Mouse (Mus musculus): ENCODE results near the gene Nkd2.

Nkd2 gene

DNA sequence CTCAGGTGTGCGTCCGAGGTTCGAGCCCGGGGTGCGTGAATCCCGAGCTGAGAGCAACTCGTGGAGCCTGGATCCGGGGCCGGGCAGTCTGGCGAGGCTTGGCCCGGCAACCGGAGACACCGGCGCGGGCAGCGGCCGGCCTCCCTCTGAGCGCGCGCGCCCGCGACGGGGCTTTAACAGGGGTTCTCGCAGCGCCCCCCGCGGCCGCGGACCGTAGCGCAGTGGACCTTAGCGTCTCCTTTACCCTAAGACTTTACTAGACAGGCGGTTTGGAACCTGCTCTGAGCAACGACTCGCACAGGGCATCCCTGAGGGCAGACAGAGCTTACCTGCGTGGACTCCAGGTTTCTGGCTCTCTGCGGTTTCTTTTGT, at the start of gene Nkd2:
Nkd2 (minus strand) TSS at position 167 of the 372 bp plus-strand sequence.
- DNase-seq (ENCODE audit: low spot score), result peak; percentile 78

DNA sequence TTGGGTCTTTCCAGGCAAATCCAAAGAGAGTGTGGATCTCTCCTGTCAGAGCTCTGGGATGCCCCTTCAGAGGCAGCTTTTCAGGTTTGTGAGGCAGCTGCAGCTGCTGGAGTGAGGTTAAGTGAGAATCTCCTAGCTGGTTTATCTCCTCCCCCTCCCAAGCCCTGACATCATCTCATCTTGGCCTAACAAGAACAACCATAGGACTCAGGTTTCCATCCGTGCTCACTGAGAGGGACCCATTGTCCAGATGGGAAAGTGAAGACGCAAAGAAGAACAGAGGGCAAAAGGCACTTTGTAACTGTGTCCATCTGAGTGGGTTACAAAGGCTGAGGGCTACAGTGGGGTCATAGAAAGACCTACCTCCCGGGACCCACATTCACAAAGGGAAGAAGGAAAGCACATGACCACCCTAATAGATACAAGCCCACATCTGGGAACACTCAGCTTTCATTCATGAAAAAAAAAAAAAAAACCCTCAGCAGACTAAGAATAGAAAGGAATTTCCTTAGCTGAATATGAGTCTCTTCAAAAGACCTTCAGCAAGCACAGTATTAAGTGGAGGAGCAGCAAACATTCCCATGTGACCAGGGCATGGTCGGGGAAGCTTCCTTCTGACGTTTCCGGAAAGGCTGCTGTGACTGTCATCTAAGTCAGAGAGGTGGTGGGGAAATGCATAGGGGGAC, 45.2 kb upstream of the Nkd2 start:
- no peak for DNase-seq (ENCODE audit: low spot score)

DNA sequence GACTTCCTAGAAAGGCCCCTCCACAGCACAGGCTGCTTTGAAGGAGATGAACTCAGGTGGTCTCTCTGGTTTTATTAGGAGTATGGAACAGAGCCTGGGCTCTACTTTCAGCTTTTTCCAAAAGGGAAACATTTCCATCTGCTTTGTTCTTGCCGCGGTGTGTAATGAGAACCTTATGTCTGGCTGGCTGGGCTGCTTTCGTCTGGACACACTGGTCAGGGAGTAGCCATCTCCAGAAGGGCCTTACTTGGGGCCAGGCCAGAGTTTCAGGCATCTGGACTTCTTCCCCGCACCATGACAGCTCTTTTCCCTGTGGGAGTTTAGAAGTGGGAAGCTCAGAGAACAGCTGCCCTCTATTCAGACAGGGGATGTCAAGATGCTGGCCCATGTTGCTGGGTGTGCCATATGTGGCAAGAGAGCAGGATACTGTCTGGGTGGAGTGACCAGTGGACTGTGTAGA, 40.0 kb upstream of the Nkd2 start:
- DNase-seq (ENCODE audit: low spot score), result no peak

DNA sequence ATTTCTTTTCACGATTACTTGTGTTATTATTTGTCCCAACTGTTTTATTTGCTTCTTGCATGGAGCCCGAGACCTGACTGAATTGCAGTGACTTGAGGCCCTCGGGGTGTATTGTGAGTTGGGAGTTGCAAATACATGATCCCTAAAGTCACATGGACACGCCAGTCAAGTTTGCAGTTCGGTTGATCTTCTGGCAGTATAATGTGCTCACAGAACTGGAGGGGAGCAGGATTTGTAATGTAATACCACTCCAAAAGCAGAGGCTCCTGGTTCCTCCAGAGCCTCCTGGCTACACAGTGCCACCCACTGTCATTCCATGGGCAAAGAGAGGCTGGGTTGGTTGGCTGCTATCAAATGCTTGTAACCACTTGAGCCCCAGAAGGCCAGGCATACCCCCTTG, 39.2 kb upstream of the Nkd2 start:
- DNase-seq (ENCODE audit: low spot score), result no peak

DNA sequence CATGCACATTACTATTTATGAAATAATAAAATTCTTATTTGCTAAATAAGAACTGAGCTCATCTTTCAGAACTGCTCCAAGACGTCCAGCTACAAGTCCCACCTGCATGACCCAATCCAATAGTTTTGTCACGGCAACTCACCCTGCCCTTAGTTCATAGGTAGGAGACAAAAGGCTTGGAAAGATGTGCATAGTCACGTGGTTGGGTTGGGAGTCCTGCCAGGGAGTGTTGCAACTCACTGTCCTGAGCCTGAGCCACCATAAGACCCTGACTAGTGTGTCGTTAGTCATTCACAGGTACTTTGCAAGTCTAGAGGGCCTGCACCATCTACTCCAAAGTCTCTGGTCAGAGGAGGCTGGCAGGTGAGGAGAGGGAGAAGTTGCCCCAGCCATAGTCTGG, 38.6 kb upstream of the Nkd2 start:
- no peak for DNase-seq (ENCODE audit: low spot score)

DNA sequence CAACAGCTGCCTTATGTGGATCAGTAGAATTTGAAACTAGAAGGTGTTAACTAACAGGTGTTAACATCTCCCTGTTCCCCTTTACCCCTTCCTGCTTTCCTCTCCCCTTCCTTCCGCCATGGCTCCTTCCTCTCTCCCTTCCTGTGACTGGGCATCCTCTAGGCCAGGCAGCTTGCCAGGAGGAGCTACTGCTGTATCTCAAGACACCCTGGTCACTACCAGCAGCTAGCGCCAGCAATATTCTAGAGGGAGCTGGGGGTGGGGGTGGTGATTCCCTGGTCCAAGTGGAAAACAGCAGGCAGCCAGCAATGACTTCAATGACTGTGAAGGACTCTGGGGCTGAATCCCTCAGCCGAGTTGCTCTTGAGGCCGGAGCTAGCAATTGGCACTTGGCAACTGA, 38.2 kb upstream of the Nkd2 start:
- DNase-seq (ENCODE audit: low spot score), result no peak

DNA sequence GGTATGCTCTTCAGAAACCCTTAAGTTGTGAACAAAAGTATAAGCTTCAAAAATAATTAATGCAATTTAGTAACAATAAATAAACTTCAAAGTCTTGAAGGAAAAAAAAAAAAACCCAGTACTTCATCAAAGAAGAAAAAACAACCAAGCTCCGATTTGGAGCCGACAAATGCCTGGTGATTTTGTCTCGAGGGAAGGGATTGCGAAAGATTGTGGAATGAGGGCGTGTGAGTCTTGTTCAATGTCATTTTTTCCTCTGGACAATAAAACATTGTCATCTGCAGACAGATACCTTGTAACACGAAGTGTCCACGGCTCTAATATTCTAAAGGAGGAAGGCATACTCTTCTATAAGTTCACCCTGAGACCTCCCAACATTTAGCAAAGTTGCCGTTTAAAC, 33.9 kb upstream of the Nkd2 start:
- DNase-seq (ENCODE audit: low spot score), result no peak

DNA sequence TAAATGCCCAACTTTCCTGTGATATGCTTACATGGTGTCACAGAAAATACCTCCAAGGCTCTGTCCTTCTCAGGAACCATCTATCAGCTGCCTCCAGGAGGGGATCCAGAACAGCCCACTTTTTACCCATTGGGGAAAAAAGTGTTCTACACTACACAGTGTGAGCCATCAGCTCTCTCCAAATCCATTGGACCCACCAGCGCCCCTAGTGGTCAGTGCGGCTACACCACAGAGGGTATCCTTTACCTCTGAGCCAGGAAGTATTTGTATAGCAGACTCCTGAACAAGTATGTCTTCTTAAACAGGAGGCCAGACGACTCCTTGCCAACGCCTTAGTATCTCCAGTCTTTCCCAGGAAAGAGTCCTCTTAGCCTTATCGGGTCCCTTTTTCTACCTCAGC, 32.4 kb upstream of the Nkd2 start:
- peak; percentile 33 for DNase-seq (ENCODE audit: low spot score)

DNA sequence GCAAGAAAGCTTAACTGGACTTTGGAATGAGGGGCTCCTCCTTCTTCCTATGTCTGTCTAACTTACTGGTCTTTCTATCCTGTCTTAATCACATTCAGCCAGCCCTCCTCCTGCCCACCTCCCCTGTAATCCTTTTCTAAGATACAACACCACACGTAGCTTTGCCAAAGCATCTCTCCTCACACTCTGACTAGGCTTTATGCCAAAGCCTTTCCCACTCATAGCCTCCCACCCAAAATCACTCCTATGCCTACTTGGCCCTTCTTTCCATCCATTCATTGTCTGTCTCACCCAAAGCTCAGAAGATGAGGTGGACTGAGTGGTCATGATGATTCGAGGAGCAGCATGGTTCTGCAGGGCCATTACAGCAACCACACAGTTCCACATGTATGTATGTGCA, 24.7 kb upstream of the Nkd2 start:
- no peak for DNase-seq (ENCODE audit: low spot score)

DNA sequence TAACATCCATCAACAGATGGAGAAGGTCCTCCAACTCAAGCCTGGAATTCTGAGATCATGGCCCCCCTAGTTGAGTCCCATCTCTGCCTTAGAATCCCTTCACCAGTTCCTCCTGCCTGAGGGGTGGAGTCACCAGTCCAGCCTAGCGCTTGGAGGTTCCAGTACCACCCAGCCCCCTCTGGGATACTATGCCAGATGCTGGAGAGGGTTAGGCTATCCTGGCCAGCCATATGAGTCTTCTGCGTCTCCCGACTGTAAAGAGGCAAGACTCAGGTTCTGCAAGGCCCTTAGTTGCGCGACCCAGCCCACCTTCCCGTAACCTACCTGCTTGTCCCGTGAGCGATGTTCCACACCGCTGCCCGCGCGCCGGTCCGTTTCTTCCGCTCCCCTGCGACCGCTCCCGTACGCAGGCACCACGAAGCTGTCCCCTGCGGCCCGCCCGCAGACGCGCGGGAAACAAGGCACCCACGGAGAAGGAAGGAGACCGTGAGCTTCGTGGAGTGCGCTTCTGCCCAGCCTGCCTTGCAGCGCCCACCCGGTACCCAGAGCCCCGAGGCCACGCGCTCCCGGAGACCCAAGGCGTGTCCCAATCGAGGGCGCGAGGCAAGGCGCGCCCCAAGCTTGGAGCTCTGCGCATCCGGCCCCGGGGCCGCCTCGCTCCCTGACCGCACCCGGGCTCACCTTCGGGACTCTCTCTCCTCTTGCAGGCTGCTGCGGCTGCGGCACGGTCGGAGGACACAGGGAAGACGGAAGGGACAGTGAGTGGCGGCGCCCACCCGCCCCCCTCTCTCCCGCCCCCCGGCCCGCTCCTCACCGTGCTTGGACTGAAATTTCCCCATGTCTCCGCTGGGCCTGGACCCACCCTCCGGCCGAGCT, 604 bp downstream of the Nkd2 start:
- no peak for DNase-seq (ENCODE audit: low spot score)

DNA sequence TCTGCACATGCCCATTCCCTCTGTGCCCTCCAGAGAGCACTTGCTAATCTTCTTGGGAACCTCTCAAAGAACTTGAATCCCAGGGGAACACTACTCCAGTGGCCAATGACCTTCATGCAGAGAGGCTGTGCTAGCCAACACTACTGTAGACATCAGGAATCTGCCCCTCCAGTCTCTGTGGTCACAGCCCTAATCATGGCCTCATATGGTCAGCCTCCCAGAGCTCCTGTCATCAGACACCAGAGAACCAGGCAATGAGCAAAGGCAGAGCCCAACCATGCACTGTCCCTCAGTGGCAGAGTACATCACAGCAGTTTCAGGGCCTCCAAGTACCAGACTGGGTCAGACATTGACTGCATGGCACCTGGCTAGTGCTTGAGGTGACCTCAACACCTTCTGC, 4.7 kb downstream of the Nkd2 start:
- DNase-seq (ENCODE audit: low spot score), result no peak

DNA sequence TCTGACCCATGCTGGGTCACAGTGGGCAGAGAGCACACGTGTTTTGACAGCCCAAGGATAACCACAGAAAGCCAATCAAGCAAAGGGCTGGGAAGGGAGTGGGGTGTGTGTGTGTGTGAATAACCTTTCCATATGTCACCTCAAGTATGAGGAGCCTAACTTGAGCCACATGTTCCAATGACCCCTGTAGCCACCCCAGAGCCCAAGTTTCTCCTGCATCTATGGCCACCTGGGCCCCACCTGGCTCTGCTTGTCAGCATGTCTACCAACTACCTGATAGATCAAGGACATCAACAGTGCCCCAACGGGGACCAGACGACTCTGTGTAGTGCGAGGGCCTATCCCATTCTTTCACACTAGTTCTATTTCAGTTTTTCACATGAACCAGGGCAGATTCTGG, 7.7 kb downstream of the Nkd2 start:
- DNase-seq (ENCODE audit: low spot score), result no peak

DNA sequence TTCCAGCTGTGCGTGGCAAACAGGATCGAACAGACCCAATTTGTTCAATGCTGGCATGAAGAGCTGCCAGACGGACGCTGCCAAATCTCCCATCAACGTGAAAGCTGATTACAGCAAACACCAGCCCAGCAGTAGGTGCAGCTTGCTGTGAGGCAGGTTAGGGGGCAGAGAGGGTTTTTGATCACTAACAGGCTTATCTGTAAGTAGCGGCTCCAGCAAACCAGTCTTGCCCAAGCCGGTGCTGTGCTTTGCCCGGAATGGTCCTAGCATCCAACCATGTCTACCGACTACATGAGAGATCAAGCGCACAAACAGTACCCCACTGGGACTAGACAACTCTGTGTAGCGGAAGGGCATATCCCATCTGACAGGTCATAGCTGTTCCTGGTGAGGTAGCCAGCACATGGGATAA, 8.3 kb downstream of the Nkd2 start:
- no peak for DNase-seq (ENCODE audit: low spot score)

DNA sequence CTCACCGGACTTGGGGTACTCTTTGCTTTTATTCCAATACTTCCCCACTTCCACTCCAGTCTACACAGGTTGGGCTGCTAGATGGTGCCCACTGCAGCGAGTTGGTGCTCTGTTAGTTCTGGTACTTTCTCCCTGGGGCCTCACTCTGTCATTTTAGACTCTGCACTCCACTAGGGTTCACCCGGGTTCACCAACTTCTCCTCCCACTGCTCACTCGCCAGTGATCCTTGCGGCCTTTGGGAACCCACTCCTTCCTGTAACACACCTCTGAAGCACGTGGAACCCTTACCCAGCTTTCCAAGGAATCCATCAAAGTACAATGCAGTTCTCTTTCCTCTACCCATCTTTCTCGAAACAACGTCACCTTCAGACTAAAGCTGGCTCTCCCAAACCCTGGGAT, 9.7 kb downstream of the Nkd2 start:
- no peak for DNase-seq (ENCODE audit: low spot score)

DNA sequence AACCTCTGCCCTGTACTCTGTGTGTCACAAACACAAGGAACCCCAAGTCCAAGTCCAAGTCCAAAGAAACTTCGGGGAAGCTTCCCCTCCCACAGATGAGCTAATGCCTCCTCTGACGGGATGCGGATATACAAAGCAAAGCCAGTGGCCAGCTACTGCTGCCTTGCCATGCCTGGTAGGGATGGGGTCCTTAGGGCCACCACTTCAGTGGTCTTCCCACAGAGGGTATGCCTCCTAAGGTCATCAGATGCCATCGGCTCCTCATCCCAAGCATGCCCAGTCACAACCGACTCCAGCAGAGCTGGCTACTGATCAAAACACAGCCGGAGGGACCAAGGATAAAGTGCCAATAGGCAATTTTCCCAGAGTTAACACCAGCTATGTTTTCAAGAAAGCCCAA, 10.9 kb downstream of the Nkd2 start:
- DNase-seq (ENCODE audit: low spot score), result no peak

DNA sequence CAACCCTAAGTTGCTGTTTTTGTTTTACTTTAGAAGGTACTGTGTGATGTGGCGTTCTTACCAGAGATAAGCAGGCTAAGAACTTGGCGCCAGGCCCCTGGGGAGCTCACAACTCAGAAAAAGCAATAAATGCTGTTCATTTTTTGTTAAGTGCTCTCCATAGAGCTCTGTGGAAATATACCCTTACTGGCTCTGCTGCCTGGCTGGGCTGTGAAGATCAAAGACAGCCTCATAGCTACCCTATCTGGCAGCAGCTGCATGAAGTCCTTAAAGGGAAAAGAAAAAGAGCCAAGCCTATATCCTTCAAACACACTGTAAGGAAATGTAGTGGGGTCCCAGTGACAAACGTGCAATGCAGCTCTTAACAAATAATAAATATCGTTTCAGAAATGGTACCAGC, 11.6 kb downstream of the Nkd2 start:
- no peak for DNase-seq (ENCODE audit: low spot score)

DNA sequence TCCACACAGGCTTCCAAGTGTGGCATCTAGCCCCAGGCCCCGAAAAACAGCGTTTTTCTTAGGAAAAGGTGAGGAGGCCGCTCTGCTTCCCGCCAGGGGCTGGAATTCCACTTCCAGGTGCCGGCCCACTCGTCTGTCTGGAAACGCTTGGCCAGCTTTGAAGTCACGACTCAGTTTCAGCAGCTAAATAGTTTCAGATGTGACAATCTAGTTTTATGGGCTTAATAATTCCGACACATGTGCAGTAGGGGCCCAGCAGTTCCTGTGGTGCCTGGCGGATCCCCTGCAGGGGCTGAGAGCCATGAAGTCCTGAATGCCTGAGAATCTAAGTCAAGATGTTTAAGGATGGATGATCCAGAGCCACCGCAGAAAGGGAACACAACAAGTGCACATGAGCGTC, 13.6 kb downstream of the Nkd2 start:
- no peak for DNase-seq (ENCODE audit: low spot score)

DNA sequence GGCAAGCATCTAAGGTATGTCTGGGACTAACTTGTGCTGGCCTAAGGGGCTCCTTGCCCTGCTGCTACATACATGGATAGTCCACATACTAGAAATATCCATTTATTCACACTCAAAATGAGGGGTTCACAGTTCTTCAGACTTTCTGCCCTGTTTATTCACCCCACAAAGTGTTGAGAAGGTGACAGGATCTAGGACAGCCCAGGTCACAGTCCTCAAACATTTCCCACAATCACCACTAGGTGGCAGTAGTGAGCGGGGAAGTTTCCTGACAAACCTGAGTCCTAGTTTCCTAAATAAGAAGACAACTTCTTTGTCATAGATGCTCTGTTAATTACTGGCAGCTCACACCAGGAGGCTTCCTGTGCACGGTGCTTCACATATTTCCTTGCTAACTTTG, 15.9 kb downstream of the Nkd2 start:
- peak; percentile 55 for DNase-seq (ENCODE audit: low spot score)

DNA sequence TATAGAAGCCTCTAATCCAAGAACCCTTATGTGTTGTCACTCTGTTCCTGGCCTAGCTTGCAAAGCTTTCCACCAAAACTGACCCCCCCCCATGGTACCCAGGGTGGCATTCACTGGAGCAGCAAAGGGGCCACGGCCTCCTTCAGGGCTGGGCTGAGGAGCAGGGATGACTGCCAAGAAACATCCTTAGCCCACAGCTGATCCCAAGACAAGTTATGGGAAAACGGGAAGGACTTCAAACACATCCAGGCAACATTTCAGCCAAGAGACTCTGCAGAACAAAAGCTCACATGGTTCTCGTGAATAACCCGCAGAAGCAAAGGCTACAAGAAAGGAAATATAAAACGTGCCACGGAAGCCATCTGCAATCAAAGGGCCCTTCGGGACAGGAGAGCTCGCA, 20.2 kb downstream of the Nkd2 start:
- no peak for DNase-seq (ENCODE audit: low spot score)

DNA sequence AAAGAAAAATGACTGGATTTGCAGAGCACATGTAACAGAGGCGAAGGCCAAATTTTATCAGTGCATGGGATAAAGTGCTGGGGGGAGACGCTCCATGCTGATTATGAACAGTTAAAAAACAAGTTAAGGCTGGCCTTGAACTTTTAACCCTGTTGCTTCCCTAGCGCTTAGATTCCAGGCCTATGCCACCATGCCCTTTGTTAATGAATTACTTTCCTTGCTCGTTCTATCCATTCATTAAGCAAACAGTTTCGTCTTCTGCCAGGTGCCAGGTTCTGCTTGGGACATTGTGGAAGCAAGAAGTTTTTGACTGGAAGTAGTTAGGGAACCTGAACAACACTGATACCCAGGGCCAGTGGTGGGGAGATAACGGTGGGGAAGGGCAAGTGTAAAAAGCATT, 23.7 kb downstream of the Nkd2 start:
- DNase-seq (ENCODE audit: low spot score), result no peak

DNA sequence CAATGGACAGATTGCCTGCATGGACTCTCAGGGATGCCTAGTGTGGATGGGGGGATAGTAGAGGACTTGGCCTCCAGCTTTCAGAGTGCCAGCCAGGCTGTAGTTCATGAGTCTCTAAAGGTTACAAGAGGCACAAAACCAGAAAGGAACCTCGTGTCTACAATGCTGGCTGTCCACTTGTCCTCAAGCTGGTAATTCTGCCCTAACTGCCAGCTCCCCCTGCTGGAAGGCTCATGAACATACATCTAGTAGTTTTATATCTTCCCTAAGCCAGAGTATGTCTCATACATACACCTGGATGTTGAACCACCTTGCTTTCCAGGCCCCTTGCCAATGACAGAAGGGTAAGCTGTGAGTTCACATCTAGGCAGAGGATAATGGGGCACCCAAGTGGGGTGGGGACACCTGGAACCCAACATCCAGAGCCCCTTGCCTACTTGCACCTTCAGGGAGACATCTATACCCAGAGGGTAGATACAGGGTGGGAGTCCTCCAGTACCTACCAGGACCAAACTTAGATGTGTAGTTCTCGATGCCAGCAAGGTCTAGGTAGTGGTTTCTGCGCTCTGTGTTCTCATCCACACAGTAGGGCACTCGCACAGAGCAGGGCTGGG, 25.1 kb downstream of the Nkd2 start:
- DNase-seq (ENCODE audit: low spot score), result peak; percentile 69

DNA sequence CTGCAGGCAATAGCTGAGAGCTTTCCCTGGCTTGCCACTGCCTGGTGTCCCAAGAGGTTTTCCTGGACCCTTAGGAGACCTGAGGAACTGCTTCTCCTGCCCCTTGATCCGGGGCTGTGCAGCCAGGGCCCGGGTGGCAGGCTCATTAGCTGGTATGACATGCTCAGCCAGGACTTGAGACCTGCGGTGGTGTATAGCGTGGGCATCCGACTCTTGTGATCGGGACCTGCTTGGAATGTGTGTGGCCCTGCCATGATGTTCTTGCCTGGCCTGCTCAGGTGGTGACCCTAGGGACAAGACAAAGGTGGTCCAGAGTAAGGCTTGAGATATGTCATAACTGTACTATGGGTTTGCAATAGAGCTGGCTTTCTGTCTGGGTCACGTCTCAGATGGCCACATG, 26.2 kb downstream of the Nkd2 start:
- DNase-seq (ENCODE audit: low spot score), result no peak

DNA sequence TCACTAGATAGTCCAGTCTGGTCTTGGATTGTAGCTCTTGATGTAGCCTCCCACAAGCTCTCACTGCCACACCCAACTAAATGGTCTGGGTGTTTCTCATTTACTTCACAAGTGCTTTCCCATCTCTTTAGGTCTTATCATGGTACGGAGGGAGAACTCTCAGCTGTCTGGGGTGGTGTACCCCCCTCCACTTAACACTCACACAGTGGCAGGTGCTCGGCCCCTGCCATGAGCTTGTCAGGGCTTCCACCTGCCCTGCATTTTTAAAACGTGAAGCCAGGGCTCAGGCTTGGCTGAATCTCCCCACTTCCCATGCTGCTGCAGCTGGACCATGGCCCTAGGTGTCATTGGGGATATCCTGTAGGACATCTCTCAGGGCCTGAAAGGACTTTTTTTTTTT, 28.5 kb downstream of the Nkd2 start:
- no peak for DNase-seq (ENCODE audit: low spot score)
